Mouse (Mus musculus): ENCODE data around the gene Tm4sf19. TPM values are rescaled to one million over a fixed set of nuclear protein-coding genes. Genes with fewer than 3 reads are reported as not detected.

Gene Tm4sf19
- polyA plus RNA-seq, 1 experiment from 2014 or later = not detected

DNA sequence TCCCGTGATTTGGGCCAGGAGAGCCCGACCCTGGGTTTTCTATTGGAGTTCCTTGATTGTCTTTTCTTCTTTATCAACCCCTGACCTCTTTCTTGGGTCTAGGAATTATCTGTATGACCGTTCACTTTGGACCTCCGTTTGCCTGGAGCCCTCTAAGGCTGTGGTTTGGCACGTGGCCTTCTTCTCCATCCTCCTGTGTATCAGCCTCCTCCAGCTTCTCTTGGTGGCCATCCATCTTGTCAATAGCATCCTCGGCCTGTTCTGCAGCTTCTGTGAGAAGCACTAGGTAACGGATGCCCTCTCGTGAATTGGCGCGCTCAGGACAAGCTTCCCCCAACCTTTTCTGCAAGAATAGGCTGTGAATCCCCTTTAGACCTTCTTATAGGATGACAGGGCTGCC lies 7.4 kb downstream of the Tm4sf19 start:
- Histone ChIP-seq H3K9me3 (replicated peaks; ENCODE audit: control insufficient read depth, low read length) (no peaks in the 10 kb centered on the region), H3K27me3 (ENCODE audit: control insufficient read depth, insufficient read depth, low read depth, low read length) (no peaks in the 10 kb centered on the region; the same call in 1 of the 2 replicates), H3K27ac (ENCODE audit: low read length) (no peak overlapping the region), H3K4me1 (ENCODE audit: control insufficient read depth, low read depth, low read length) (no peaks in the 10 kb centered on the region), H3K4me3 (ENCODE audit: low read depth, low read length) (no peak overlapping the region), H3K9ac (ENCODE audit: low read depth, low read length) (no peak overlapping the region), H3K36me3 (ENCODE audit: control insufficient read depth, insufficient read depth) (no peaks in the 10 kb centered on the region), H3K4me2 (ENCODE audit: low read depth, low read length) (no peak overlapping the region)
- WGBS (ENCODE audit: insufficient replicate concordance) = 49% methylated on average over 10 of the region's 10 CpGs
- no peak for ATAC-seq (ENCODE audit: low read depth)

DNA sequence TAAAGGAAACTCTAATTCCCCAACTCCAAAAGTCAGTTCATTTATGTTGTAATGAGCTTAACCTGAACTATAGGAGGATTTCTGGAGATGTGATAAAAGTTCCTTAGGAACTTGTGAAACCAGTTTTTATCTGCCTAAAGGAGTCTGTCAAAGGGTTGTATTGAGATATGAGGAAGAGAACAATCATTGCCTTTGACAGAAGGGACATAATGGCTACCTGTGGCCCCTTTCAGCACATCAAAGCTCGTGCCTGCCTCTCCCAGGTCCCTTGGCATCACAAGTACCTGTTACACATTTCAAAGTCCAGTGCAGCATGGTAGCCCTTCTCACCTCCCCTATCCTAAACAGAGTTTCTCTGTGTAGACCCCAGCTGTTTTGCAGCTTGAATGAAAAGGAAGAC lies 17.2 kb downstream of the Tm4sf19 start:
- no peaks in the 10 kb centered on the region for H3K36me3 ChIP-seq (ENCODE audit: control insufficient read depth, insufficient read depth)
- no peak overlapping the region for H3K27ac ChIP-seq (ENCODE audit: low read length)
- H3K9ac ChIP-seq (ENCODE audit: low read depth, low read length) = no peak overlapping the region
- ATAC-seq (ENCODE audit: low read depth) = no peak
- 67% methylated on average over 1 of the region's 1 CpGs for WGBS (ENCODE audit: insufficient replicate concordance)
- H3K4me3 ChIP-seq (ENCODE audit: low read depth, low read length) = no peak overlapping the region
- H3K4me1 ChIP-seq (ENCODE audit: control insufficient read depth, low read depth, low read length) = peaks cover 13% of the 10 kb centered on the region
- H3K9me3 ChIP-seq (replicated peaks; ENCODE audit: control insufficient read depth, low read length) = no peaks in the 10 kb centered on the region
- no peak overlapping the region for H3K4me2 ChIP-seq (ENCODE audit: low read depth, low read length)
- no peaks in the 10 kb centered on the region for H3K27me3 ChIP-seq (ENCODE audit: control insufficient read depth, insufficient read depth, low read depth, low read length)

DNA sequence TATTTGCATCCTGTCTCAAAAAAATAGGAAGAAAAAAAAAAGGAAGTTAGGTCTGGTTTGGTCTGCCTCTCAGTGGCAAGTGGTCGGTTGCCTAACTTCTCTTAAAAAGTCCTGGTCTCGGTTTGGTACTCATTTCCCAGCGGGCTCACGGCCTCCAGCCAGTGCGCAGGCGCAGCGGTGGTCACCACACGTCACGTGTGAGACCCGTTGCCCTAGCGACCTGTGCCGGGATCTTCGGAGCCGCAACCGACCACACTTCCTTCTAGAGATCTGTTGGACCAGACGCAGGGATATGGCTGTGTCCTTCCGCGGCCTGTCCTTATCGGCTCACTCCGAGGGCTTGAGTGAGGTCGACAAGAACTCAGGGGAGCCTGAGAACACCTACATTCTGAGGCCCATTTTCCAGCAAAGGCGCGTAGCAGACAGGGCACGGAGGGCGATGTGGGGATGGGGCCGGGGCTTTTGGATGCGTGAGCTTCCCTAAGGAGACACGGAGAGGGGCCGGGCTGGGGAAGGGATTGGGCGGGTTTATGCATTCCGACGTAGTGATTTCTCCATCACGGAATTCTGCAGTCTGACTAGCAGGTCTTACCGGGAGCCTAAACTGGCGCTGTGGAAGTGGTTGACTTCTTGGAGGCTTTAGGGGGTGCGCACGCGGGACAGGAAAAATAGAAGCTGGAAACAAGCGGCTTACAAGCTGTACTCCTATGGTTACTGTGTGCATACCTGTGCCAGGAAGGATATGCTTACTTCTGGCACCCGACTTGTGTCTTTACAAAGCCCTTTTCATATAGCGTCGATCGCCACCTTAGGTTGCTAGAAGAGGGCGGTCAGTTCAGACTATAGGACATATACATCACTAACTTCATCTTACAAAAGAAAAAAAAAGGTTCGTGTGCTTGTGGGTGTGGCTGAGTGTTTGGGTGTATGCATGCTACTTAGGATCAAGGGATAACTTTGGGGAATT lies 19.5 kb downstream of the Tm4sf19 start, which contains the start of gene Tctex1d2:
Gene Tctex1d2, plus strand, starts transcription at position 186 of the 967 bp plus-strand sequence.
- Histone ChIP-seq H3K36me3 (ENCODE audit: control insufficient read depth, insufficient read depth) (no peaks in the 10 kb centered on the region), H3K4me3 (ENCODE audit: low read depth, low read length) (peak within 1 kb of the TSS; percentile 68), H3K27ac (ENCODE audit: low read length) (peak within 1 kb of the TSS; percentile 59; the same call in 1 of the 2 replicates), H3K4me2 (ENCODE audit: low read depth, low read length) (peak within 1 kb of the TSS; percentile 93), H3K27me3 (ENCODE audit: control insufficient read depth, insufficient read depth, low read depth, low read length) (no peaks in the 10 kb centered on the region), H3K4me1 (ENCODE audit: control insufficient read depth, low read depth, low read length) (peaks cover 13% of the 10 kb centered on the region), H3K9ac (ENCODE audit: low read depth, low read length) (peak within 1 kb of the TSS; percentile 61), H3K9me3 (replicated peaks; ENCODE audit: control insufficient read depth, low read length) (no peaks in the 10 kb centered on the region)
- WGBS (ENCODE audit: insufficient replicate concordance) = 5% methylated on average over 45 of the region's 45 CpGs
- peak; percentile 90 for ATAC-seq (ENCODE audit: low read depth)

DNA sequence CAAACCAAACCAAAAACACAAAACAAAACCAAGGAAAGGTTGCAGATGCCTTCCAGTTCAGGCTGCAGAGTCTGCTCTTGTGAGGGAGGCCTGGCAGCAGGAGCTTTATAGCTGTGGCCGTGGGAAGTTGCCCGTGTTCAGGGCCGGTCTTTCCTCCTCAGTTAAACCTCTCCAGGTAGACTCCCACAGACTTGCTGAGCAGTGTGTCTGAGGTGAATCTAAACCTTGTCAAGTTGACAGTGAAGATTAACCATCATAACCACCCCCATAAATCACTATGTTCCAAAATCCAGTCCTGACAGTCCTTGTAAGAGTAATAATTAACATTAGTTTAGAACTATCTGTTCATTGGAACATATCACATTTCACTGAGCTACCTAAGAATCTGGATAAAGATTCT lies 27.2 kb downstream of the Tm4sf19 start:
- 77% methylated on average over 3 of the region's 3 CpGs for WGBS (ENCODE audit: insufficient replicate concordance)
- H3K4me2 ChIP-seq (ENCODE audit: low read depth, low read length) = no peak overlapping the region
- H3K27me3 ChIP-seq (ENCODE audit: control insufficient read depth, insufficient read depth, low read depth, low read length) = no peaks in the 10 kb centered on the region
- no peaks in the 10 kb centered on the region for H3K36me3 ChIP-seq (ENCODE audit: control insufficient read depth, insufficient read depth)
- no peaks in the 10 kb centered on the region for H3K9me3 ChIP-seq (replicated peaks; ENCODE audit: control insufficient read depth, low read length)
- ATAC-seq (ENCODE audit: low read depth) = no peak
- no peak overlapping the region for H3K9ac ChIP-seq (ENCODE audit: low read depth, low read length)
- no peak overlapping the region for H3K4me3 ChIP-seq (ENCODE audit: low read depth, low read length)
- H3K27ac ChIP-seq (ENCODE audit: low read length) = no peak overlapping the region
- peaks cover 13% of the 10 kb centered on the region for H3K4me1 ChIP-seq (ENCODE audit: control insufficient read depth, low read depth, low read length)

DNA sequence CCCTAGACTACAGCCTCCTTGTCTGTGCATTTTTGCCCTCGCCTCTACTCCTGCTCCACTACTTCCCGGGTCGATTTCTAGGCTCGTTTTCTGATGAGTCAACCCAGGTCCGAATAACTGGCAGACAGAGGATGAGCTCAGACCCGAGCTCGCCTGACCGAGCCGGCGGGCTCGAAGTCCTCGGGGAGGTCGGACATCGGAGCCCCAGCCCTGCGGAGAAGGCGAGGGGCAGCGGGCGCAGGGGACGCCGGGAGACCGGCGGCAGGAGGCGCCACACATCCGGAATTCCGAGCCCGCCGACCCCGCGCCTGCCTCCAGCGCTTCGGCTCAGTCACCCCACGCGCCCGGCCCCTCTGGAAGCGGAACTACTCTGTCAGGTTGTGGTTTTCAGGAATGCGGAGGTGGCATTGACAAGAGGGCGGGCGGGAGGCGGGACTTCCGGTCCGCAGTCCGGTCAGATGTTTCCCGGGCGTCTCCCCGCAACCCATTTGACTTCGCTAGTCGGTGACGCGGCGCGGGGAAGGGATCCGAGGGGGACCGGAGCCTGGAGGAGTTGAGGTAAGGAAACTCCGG lies 30.3 kb downstream of the Tm4sf19 start, which contains the start of gene Pcyt1a:
Gene Pcyt1a, plus strand, starts transcription at position 448 of the 573 bp plus-strand sequence.
- H3K36me3 ChIP-seq (ENCODE audit: control insufficient read depth, insufficient read depth) = no peaks in the 10 kb centered on the region
- H3K9me3 ChIP-seq (replicated peaks; ENCODE audit: control insufficient read depth, low read length) = no peaks in the 10 kb centered on the region
- H3K27me3 ChIP-seq (ENCODE audit: control insufficient read depth, insufficient read depth, low read depth, low read length) = no peaks in the 10 kb centered on the region
- peak within 1 kb of the TSS; percentile 95 for H3K27ac ChIP-seq (ENCODE audit: low read length)
- under 1% methylated on average over 54 of the region's 54 CpGs for WGBS (ENCODE audit: insufficient replicate concordance)
- H3K4me1 ChIP-seq (ENCODE audit: control insufficient read depth, low read depth, low read length) = peaks cover 31% of the 10 kb centered on the region
- H3K9ac ChIP-seq (ENCODE audit: low read depth, low read length) = peak within 1 kb of the TSS; percentile 98
- H3K4me3 ChIP-seq (ENCODE audit: low read depth, low read length) = peak within 1 kb of the TSS; percentile 93
- peak; percentile 94 for ATAC-seq (ENCODE audit: low read depth)
- peak within 1 kb of the TSS; percentile 60 for H3K4me2 ChIP-seq (ENCODE audit: low read depth, low read length)

DNA sequence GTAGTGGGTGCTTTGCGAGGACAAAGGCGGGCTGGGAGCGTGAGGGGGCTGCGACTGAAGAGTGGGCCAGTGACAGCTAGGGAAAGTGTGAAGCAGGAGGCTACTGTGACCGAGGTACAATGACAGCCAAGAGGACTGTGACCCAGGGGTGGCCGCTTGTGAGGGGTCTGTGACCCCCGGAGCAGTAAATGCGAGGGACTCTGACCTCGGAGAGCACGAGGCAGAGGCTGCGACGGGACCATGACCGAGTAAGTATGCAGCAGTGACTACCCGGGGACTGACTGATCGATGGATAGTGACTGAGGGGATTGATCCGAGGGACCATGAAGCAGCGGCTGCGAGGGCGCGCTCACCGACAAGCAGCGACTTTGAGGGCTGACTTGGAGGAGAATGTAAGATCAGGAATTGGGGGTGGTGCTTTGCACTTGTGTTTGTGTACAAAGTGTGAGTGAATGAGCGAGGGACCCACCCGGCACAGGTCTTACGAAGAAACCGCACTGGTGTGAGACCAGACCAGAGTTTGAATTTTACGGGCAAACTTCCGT lies 30.8 kb downstream of the Tm4sf19 start:
- no peaks in the 10 kb centered on the region for H3K9me3 ChIP-seq (replicated peaks; ENCODE audit: control insufficient read depth, low read length)
- H3K4me2 ChIP-seq (ENCODE audit: low read depth, low read length) = peak overlapping the region; percentile 60
- H3K27me3 ChIP-seq (ENCODE audit: control insufficient read depth, insufficient read depth, low read depth, low read length) = no peaks in the 10 kb centered on the region
- peak overlapping the region; percentile 93 for H3K4me3 ChIP-seq (ENCODE audit: low read depth, low read length)
- ATAC-seq (ENCODE audit: low read depth) = peak; percentile 60
- peaks cover 34% of the 10 kb centered on the region for H3K4me1 ChIP-seq (ENCODE audit: control insufficient read depth, low read depth, low read length)
- peak overlapping the region; percentile 98 for H3K9ac ChIP-seq (ENCODE audit: low read depth, low read length)
- peak overlapping the region; percentile 95 for H3K27ac ChIP-seq (ENCODE audit: low read length)
- no peaks in the 10 kb centered on the region for H3K36me3 ChIP-seq (ENCODE audit: control insufficient read depth, insufficient read depth)
- 1% methylated on average over 28 of the region's 28 CpGs for WGBS (ENCODE audit: insufficient replicate concordance)

DNA sequence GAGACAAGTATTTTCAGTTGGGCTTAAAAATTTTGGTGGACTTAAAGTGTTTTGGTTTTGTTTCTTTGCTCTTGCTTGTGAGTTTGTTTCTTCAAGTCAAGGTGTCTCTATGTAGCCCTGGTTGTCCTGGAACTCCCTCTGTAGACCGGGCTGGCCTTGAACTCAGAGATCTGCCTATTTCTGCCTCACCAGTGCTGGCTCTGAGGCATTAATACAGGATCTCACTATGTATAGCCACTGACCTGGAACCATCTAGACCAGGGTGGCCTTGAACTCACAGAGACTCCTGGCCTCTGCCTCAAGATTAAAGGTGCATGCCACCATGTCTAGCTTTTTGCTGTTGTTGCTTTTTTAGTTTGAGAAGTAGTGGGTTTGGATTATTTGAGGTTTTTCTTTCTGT lies 31.6 kb downstream of the Tm4sf19 start:
- Histone ChIP-seq H3K27ac (ENCODE audit: low read length) (peak overlapping the region; percentile 95), H3K4me2 (ENCODE audit: low read depth, low read length) (peak overlapping the region; percentile 60), H3K4me3 (ENCODE audit: low read depth, low read length) (peak overlapping the region; percentile 93), H3K9me3 (replicated peaks; ENCODE audit: control insufficient read depth, low read length) (no peaks in the 10 kb centered on the region), H3K9ac (ENCODE audit: low read depth, low read length) (peak overlapping the region; percentile 98), H3K4me1 (ENCODE audit: control insufficient read depth, low read depth, low read length) (peaks cover 35% of the 10 kb centered on the region), H3K36me3 (ENCODE audit: control insufficient read depth, insufficient read depth) (no peaks in the 10 kb centered on the region), H3K27me3 (ENCODE audit: control insufficient read depth, insufficient read depth, low read depth, low read length) (no peaks in the 10 kb centered on the region)
- ATAC-seq (ENCODE audit: low read depth) = no peak
- WGBS (ENCODE audit: insufficient replicate concordance) = 75% methylated on average over 1 of the region's 1 CpGs

DNA sequence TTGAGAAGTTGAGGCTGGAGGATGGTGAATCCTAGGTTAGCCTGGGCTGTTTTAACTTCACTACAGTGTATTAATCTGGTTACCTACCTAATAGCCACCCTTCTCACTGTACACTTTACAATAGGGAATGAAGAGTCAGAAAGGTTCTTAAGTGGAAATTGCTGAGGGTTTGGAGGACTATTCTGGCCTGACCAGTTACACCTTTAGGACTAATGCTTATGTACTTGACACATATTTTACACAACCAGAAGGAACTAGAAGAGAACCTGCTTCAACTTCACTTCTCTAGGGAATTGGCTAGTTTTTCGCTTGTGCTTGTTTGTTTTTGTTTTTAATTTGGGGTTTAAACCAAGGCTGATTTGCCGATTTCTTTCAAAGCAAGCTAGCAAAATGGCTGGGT lies 32.8 kb downstream of the Tm4sf19 start:
- Histone ChIP-seq H3K36me3 (ENCODE audit: control insufficient read depth, insufficient read depth) (no peaks in the 10 kb centered on the region), H3K27ac (ENCODE audit: low read length) (no peak overlapping the region; the same call in 1 of the 2 replicates), H3K4me1 (ENCODE audit: control insufficient read depth, low read depth, low read length) (peaks cover 39% of the 10 kb centered on the region), H3K4me2 (ENCODE audit: low read depth, low read length) (peak overlapping the region; percentile 60), H3K9ac (ENCODE audit: low read depth, low read length) (no peak overlapping the region), H3K4me3 (ENCODE audit: low read depth, low read length) (0 out of 2 replicates have a peak overlapping the region, but pooled peaks have one; percentile 5), H3K27me3 (ENCODE audit: control insufficient read depth, insufficient read depth, low read depth, low read length) (no peaks in the 10 kb centered on the region), H3K9me3 (replicated peaks; ENCODE audit: control insufficient read depth, low read length) (no peaks in the 10 kb centered on the region)
- WGBS (ENCODE audit: insufficient replicate concordance) = 64% methylated on average over 2 of the region's 2 CpGs
- ATAC-seq (ENCODE audit: low read depth) = no peak
